Mouse (Mus musculus) megakaryocyte, embryonic 14.5 days (primary cell): ENCODE data around the gene Creb3.

ENCODE experiments used
- FLI1 ChIP-seq: IDR thresholded peaks from 2 replicates; pipeline ENCODE4 v1.6.1; 2012; ENCODE audit warnings: low read length, inconsistent platforms, mixed read lengths
- GATA1 ChIP-seq: IDR thresholded peaks from 3 replicates; pipeline ENCODE4 v1.6.1; 2012; ENCODE audit warnings: mixed read lengths, low read length, inconsistent platforms, borderline replicate concordance

DNA sequence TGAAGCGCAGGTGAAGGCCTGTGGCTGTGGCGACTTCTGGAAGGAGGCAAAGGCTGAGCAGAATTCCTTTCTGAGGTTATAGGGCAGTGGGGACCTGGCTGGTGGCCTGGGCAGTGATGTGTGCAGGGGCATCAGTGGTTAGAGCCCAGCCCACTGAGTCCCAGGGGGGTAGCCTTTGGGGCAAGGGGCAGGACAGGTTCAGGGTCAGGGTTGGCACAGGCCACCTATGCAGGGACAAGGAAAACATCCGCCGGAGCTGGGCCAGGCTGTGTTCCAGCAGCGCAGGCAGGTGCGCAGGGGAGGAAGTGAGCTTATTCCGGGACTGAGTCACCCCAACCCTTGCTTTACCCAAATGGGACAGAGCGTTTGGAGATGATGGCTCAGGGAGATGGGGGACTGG lies 24.3 kb downstream of the Creb3 start:
- TF ChIP-seq GATA1, result no peak
- no peak for TF ChIP-seq FLI1
